Mouse (Mus musculus): ENCODE measurements at regions not wholly inside any gene's neighbourhood (a gene's known extent, or its start where the extent isn't known, plus 50 kb on each side); places are given as distances from the start of the nearest gene placed in this dataset.
A peak's percentile ranks its signal among the peaks of the same experiment; 100 is the strongest.

DNA sequence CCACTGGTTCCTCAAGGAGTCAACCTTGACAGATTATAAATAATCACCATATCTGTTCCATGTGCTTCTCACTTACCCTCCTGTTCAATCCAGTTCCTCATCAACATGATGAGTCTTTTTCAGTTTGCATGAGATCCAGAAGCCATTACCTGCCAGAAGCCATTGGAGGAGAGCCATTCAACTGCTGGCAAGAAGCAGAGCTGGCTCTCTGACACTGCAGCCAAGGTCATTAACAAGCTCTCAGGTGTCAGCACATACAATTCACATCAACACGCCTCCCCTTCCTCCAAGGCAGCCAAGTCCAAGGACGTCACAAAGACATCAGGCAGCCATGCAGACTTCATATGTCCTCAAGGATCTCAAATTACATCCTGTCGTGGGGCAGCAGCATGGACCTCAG, 648.6 kb upstream of the Slit2 start:
- no peak for ATAC-seq (replicated peaks; ENCODE audit: poor library complexity)

DNA sequence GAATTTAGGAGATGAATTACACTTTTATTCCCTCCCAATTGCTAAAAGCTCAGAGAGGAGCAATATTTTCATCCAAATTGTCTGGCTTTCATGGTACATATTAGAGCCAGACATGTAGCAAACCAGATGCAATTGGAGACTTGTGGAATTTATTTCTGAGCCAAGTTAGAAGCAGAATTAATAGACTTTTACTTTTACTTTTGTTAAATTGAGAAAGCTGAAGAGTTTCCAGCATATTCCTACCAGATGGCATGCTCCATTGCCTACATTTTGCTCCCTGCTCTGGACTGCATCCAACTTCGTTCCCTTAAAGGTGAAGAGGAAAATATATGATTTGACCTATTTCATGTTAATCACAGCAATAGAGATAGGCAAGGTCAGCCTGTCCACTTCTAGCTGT, 646.4 kb upstream of the Slit2 start:
- no peak for ATAC-seq (replicated peaks; ENCODE audit: poor library complexity)

DNA sequence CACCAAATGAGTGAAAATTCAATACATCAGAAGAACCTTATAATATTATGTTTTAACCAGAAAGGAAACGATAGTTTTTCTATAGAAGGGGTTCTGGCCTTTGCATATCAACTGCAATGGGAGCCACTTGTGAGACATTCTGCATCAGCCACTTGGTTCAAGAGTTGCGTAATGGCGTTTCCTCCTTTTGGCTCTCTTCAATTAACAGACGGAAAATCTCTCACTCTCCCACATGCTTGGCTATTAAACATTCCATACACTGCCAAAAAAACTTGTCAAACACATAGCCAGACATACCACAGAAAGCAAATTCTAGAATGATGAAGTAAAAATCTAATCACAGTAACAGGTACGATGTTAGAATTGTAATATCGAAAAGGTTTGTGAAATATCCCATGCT, 643.1 kb upstream of the Slit2 start:
- ATAC-seq (replicated peaks; ENCODE audit: poor library complexity): no peak

DNA sequence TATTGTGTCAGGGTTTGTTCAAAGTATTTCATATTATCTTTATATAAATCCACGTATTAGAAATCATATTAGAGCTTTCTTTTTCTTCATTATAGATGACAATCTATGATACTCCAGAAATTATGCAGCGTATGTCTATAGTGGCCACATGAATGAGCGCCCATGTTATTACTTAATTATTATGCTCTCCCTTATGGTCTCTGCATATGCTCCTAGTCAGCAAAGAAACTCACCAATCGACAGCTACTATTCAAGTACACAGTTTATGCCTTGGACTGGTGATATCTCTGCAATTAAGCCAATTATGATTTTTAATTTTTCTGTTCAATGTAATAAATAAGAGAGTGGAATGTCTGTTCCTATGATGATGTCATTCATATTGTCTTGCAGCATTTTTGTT, 612.8 kb upstream of the Slit2 start:
- ATAC-seq (replicated peaks; ENCODE audit: poor library complexity): no peak

DNA sequence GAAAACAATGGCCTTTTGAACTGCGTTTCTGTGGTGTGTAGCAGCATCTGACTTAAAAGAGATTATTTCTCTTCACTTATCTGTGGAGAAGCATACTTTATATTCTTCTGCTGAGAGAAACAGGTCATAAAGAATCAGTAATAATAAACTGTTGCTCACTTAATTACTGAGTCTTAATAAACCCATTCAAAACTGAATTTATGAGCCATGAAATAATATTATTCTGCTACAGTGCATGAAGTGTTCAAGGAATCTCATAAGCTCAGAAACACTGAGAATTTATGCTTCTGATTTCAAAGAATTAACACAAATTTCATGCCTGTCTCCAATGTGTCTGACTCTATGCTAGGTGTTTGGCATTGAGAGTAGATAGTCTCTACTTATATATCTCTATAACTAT, 597.0 kb upstream of the Slit2 start:
- ATAC-seq (replicated peaks; ENCODE audit: poor library complexity): no peak

DNA sequence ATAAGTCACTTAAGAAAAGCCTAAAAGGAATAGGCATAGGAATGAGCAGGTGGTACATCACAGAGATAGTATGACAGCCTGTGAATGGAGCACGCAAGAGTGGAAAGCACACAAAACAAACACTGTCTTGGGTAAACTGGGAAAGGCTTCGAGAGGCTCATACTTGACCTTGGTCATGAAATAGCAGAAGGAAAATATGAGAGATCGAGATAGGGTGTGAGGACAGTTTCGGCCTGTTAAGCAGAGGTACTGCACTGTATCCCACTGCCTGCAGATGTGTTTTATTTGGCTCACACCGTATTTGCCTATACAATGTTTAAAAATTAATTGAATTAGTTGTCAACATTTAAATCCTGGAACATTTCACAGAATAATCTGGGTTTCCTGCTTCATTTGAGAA, 596.2 kb upstream of the Slit2 start:
- no peak for ATAC-seq (replicated peaks; ENCODE audit: poor library complexity)

DNA sequence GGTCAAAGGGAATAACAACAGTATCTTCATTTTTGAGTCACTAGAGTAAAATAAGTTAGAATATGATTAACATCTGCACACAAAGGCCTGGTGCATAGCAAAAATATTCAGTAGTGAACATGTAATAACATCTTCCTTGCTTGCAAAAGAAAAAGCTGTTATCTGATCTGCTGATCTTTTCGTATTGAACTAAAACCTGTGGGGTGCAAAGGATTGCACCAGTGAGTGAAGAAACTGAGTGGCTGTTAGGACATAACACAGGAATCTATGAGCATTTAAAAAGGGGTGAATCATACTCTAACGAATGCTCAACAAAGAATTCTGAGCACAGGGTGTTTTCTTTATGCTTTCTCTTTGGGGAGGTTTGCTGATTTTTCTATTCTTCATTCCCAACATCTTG, 592.2 kb upstream of the Slit2 start:
- ATAC-seq (replicated peaks; ENCODE audit: poor library complexity): no peak

DNA sequence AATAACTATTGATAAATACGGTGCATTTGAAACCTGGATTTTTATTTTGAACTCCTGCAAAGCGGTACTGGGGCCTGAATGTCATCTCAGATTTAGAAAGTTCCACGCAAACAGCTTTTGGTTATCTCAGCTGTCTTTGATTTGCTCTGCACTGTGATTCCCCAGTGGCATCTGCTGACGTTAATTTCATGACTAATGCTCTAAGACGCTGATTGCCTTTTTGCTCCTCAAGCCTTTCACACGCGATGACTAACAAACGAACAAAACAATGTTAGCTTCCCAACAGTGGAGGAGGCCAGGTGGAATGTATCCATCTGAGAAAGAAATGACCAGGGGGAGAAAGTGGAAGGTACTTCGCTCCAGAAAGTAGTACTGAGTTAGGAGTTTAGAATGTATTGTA, 586.1 kb upstream of the Slit2 start:
- no peak for ATAC-seq (replicated peaks; ENCODE audit: poor library complexity)

DNA sequence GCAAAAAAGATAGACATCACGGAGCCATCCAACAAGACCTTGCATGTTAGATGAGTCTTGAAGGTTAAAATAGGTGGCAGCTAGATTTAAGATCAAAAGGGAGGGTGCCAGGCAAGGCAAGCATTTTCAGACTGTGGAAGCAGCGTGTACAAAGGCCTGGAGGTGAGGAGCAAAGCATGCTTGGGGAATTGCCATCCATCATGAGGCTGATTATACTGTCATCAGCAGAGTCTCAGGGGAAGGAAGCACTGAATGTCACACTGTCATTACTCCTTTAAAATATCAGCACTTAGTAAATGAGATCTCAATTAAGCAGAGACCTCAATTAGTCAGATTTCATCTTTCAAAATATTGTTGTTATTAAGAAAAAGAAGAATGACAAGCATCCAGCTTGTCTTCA, 561.0 kb upstream of the Slit2 start:
- ATAC-seq (replicated peaks; ENCODE audit: poor library complexity): no peak

DNA sequence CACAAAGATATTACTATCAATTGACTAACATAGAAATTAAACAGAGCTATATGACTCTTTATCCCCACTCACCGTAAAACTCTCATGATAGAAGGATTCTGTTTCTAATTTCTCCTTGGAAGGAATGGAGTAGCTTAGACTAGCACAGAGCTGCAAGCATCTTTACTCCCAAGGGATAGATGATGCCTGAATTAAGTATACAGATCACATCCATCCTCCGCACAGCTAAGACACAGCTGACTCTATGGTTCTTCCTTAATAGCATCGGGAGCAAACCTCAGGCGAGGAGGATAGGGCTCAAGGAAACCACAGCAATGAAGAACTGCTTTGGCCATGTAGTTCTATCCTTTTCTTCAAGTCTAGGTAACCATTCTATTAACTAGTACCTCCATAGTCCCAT, 556.9 kb upstream of the Slit2 start:
- no peak for ATAC-seq (replicated peaks; ENCODE audit: poor library complexity)

DNA sequence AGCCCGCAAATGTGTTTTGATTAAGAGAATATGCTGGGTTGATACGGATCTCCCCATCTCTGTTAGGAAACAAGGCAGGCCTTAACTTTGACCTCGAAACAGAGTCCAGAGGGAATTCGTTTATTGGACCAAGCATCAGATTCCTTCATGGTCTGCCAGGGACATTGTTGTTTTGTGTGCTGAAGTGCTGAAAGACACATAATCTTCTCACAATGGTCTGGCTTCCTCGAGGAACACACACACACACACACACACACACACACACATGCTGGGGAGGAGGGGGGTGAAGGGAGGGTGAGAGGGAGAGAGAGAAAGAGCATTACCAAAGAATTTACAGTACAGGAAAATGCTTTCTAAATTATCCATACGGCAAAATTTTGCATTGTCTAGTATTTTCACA, 556.5 kb upstream of the Slit2 start:
- no peak for ATAC-seq (replicated peaks; ENCODE audit: poor library complexity)

DNA sequence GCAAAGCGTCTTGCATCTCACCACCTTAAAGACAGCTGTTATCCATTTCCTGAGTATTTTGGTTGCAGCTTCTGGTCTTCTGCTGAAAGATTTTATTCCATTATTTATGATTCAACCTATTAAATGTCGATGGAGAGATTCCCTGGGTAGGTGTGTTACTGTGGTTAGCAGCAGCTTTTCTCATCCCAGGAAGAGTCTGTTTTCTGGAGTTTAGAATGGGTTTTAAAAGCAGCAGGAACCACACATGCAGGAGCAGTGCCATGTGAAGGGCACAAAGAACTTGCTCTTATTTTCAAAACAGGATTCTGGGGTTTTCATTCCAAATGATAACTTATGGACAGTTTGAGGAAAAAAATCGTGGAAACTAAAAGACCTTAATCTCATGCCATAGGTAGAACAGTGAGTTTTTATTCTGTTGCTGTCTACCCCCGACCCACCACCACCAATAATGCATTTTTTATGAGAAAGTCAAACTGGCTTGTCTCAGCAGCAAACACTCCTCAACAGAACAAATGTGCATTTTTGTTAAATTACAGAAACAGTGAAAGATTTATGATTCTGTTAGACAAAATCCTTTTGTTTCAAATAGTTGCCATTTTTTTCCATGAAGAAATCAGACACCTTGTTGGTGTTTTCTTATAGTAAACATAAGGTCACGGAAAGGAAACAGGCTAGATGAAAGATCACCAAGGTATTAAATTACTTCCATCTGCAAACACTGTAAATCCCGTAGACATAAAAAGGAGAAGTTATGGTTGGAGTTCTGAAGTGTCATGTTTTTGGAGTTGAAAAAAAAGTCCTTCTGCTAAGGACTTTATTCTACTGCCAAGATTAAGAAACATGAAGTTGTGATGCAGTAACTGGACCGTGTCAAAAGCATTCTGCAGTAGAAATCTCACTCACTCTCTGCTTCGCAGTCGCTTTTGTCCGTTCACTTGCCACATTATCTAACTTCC, 553.4 kb upstream of the Slit2 start:
- ATAC-seq (replicated peaks; ENCODE audit: poor library complexity): no peak

DNA sequence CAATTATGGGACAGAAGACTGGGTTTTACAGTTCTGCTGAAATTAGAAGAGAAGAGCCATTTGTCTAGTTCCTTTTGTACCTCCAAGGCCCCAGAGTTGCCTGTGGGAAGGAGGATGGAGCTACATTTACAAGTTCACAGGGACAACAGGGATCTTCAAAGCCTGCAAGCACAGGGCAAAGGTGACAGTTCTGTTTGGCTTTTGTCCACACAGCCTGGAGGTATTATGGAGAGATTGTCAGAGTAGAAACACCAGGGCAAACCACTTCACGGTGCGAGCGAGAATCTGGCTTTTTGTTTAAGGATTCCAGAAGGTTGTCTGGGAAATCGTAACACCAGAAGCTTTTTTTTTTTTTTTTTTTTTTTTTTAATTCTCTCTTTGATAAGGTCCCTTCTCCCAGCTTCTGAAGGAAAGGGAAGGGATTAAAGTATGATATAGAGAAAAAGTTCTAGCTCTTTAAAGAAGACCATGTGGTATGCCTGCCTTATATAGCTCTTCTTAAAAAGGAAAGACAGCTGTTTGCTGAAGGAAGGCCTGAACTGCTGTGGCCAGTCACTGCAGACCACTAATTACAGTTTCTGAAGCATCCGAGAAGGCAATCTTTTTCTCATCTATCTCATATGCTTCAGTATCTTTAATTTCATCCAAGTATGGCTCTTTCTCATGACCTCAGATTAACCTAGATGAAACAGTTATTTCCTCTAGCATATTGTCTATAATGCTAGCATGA, 551.2 kb upstream of the Slit2 start:
- ATAC-seq (replicated peaks; ENCODE audit: poor library complexity): no peak

DNA sequence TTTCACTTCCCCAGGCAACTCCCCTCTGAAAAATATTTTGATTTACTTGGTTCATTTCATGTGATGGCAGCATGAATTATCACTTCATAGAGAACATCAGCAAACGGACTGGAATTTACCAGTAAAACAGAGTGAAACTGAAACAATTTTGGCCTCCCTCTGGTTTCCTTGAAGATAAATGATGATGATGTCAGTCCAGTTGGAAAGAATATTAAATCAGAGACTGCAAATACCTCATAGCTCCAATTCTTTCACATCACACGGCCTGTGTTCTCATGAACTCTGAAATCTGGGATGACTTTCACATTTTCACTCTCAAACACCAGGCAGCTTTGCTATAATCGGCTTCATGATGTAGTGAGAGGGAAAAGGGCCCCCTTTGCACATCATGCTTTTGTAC, 546.5 kb upstream of the Slit2 start:
- no peak for ATAC-seq (replicated peaks; ENCODE audit: poor library complexity)

DNA sequence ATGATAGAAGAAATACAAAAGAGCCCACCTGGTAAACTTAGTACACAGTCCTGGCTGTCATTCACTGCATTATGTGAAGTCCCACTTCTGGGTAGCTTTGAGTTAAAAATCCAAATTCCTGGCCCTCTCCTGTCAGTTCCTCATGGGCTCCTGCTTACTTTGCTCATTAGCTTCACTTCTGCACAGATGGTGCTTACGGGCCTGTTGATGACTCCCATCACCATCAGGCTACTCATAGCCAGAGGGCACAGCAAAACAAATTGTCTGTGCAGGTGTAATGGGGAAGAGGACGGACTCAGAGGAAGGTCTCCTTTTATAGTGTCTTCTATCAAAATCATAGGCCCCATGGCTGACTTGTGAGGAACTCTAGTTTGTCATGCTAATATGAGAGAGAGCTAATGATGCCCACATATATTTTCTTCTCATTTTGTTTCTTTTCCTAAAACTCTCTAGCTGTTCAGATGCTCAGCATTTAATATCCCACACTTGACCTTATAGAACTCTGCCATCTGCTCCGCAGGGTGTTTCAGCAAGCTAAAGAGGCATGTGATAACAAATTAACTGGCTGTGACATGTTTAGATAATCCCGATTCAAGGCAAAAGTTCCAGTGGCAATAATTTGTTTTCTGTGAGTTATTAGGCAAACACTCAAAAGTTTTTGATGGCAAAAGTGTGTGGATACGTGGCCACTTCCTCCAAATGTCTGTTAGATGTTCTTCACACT, 536.5 kb upstream of the Slit2 start:
- no peak for ATAC-seq (replicated peaks; ENCODE audit: poor library complexity)

DNA sequence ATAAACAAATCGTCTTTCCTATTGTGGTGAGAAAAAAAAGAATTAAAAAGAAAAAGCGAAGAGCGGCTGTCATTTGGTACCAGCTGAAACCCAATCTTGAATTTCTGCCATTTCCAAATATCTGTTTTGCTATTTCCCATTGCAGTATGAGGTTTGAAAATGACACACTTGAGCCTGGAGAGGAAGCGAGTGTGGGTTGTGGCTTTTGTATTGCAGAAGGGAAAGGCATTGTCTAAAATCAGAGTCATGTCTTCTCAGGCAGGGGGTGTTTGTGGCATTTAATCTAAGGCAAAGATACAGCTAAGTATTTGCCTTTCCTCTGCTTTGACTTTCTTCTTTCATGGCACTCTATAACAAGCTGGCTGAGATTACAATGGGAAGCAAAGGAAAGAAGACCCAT, 518.1 kb upstream of the Slit2 start:
- peak; percentile 91 for ATAC-seq (replicated peaks; ENCODE audit: poor library complexity)

DNA sequence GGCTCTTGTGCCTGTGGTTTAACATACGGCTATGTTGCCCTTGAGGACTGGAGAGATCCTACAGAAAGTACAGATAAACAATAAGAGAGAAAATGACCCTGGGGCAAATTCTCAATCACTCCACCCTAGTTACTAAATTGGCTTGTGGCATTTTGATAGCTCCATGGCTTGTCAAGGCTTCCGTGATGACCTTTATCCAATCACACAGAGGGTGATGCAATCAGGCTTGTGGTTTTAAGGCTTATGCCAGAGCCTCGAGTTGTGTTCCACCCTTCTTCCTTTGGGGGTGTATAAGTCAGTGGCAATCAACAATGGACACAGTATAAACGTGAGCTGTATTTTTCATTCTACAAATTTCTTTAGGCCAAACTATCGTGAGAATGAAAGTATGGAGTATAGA, 513.5 kb upstream of the Slit2 start:
- ATAC-seq (replicated peaks; ENCODE audit: poor library complexity): peak; percentile 91

DNA sequence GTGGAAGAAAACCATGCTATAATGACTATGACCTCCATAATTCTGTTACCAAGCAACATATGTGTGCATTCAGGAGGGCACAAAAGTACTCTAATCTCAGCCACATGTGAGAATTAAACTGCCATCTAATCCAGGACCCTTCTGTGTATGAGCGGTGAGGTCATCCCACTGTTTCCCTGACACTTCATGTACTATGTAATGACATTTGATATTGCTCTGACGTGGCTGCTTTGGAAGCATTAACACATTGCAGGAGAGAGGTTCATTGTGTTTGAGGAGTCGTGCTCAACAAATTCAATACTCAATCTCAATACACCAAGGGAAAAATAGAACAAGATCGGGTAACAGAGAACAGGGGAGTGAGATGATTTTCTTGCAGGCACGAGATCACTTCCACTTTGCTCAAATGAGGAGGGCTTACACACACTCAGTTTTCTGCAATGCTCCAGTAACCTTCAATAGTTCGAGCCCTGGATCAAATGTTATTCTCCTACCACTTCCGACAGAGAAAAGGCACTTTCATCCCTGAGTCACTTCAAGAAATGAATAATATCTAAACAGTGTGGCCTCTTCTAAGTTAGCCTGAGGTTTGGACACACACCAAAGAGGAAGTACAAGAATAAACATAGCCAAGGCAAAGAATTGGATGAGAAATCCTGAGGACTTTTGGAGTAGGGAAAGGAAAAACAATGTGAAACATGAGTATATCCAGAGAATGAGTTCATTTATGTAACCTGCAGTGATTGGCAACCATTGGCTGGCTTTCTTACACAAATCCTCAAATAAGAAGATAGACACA, 510.7 kb upstream of the Slit2 start:
- ATAC-seq (replicated peaks; ENCODE audit: poor library complexity): peak; percentile 27; the same call in 1 of the 2 replicates

DNA sequence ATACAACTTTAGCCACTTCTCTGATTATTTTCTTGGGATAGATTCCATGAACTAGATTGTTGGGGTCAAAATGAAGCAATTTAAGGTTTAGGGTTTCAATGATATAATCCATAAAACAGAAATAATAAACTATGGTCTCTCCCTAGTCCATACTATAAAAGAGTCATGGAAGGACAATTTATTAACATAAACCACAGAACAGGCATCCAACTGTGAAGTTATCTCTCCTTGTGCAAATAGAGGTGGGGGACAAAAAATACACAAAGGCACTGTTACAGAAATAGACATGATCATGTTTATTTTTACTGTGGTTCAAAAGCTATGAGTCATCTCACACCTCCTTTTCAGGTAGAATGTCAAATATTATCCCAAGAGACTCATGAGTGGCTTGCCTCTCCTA, 503.0 kb upstream of the Slit2 start:
- ATAC-seq (replicated peaks; ENCODE audit: poor library complexity): no peak

DNA sequence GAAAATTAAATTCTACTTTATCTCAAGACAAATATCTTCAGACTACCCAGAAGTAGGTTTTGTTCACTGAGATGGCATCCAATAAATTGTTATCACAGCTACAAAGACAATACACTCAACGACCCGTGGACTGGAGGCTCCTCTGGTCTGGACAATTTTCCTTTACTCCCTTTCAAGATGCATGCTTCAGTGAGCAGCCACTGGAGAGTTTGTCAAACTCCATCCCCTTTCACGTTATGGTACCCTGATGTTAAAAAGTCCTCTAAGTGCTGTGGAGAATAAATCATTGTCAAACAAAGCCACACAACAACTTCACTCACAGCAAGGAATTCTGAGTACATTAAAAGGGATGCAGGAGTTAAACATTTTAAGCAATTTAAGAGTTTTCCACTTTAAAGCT, 486.7 kb upstream of the Slit2 start:
- no peak for ATAC-seq (replicated peaks; ENCODE audit: poor library complexity)
